Mouse (Mus musculus): ENCODE data around the gene Knl1.
"Not testable (repeated sequence)": the region's sequence is repeated elsewhere in the genome, so short reads cannot be mapped to it uniquely, and the experiment has no call there.

Knl1 gene

GRCm38 (mm10) chr2:119046649-119047611, at the start of gene Knl1:
TSS of gene Knl1 (plus strand) at chr2:119047119.
- DNase-seq, result peak; percentile 79 to 90

- DNase-seq, result no peak
Measured at GRCm38 (mm10) chr2:118998115-118998866, 48.6 kb upstream of the Knl1 start.

GRCm38 (mm10) chr2:118999025-118999639, 47.8 kb upstream of the Knl1 start:
- DNase-seq, result no peak

GRCm38 (mm10) chr2:119006886-119007285, 40.0 kb upstream of the Knl1 start:
- DNase-seq, result no peak

- no peak for DNase-seq
Measured at GRCm38 (mm10) chr2:119009376-119009775, 37.5 kb upstream of the Knl1 start.

- DNase-seq, result peak in 1 of 2 experiments; percentile 4
Measured at GRCm38 (mm10) chr2:119014989-119015388, 31.9 kb upstream of the Knl1 start.

GRCm38 (mm10) chr2:119015604-119016180, 31.2 kb upstream of the Knl1 start:
- DNase-seq, result peak; percentile 14 to 25

GRCm38 (mm10) chr2:119016312-119016711, 30.6 kb upstream of the Knl1 start:
- not testable (repeated sequence) for DNase-seq

GRCm38 (mm10) chr2:119017647-119018046, 29.3 kb upstream of the Knl1 start:
- DNase-seq, result no peak

- no peak for DNase-seq
Measured at GRCm38 (mm10) chr2:119018391-119019122, 28.4 kb upstream of the Knl1 start.

- DNase-seq, result no peak
Measured at GRCm38 (mm10) chr2:119019131-119019530, 27.8 kb upstream of the Knl1 start.

GRCm38 (mm10) chr2:119019538-119019937, 27.4 kb upstream of the Knl1 start:
- no peak for DNase-seq

GRCm38 (mm10) chr2:119023154-119023660, 23.7 kb upstream of the Knl1 start:
- no peak for DNase-seq

- DNase-seq, result no peak
Measured at GRCm38 (mm10) chr2:119024536-119025238, 22.2 kb upstream of the Knl1 start.

GRCm38 (mm10) chr2:119025239-119025616, 21.7 kb upstream of the Knl1 start:
- DNase-seq, result no peak

GRCm38 (mm10) chr2:119026951-119027350, 20.0 kb upstream of the Knl1 start:
- no peak for DNase-seq

- peak; percentile 88 to 94 for DNase-seq
Measured at GRCm38 (mm10) chr2:119028941-119029551, 17.9 kb upstream of the Knl1 start, which contains the start of gene Ccdc32. TSS of gene Ccdc32 (minus strand) at chr2:119029393.

- DNase-seq, result no peak
Measured at GRCm38 (mm10) chr2:119032191-119032590, 14.7 kb upstream of the Knl1 start.

- DNase-seq, result peak; percentile 83 to 87
Measured at GRCm38 (mm10) chr2:119034656-119035396, 12.1 kb upstream of the Knl1 start, which contains the start of gene Rpusd2. TSS of gene Rpusd2 (plus strand) at chr2:119034790.

GRCm38 (mm10) chr2:119035397-119035745, 11.5 kb upstream of the Knl1 start:
- DNase-seq, result no peak

Data from spleen, adult 18-20 months (tissue).